Mouse (Mus musculus) central nervous system, embryonic 14 days (tissue): ENCODE measurements around the gene Hoxd12. TPM values are rescaled to one million over a fixed set of nuclear protein-coding genes. Genes with fewer than 3 reads are reported as not detected.

Source experiments
- polyA plus RNA-seq: library from polyadenylated mRNA; depleted of rRNA; stranded (reverse); fragments of >200 nt; gene quantifications from 2 replicates; pipeline ENCODE4 v1.2.3, GENCODE M21; 2012; rRNA removed

Gene Hoxd12
- polyA plus RNA-seq: not detected in 2 replicates

GRCm38 (mm10) chr2:74674881-74675665 lies at the start of gene Hoxd12:
Gene Hoxd12 (plus strand): TSS chr2:74675013.

GRCm38 (mm10) chr2:74659507-74660005 lies 15.3 kb upstream of the Hoxd12 start, which contains the start of gene Evx2:
Gene Evx2 (minus strand): TSS chr2:74659557.

GRCm38 (mm10) chr2:74667842-74668357 lies 6.9 kb upstream of the Hoxd12 start, which contains the start of gene Hoxd13:
Gene Hoxd13 (plus strand): TSS chr2:74668310.

GRCm38 (mm10) chr2:74678891-74679595 lies 4.2 kb downstream of the Hoxd12 start, which contains the start of gene Hoxd11:
Gene Hoxd11 (plus strand): TSS chr2:74679557.

GRCm38 (mm10) chr2:74691022-74691951 lies 16.5 kb downstream of the Hoxd12 start, which contains the start of gene Hoxd10:
Gene Hoxd10 (plus strand): TSS chr2:74691924.

GRCm38 (mm10) chr2:74697567-74698121 lies 22.8 kb downstream of the Hoxd12 start, which contains the start of gene Hoxd9:
Gene Hoxd9 (plus strand): TSS chr2:74697727.

GRCm38 (mm10) chr2:74704393-74704998 lies 29.7 kb downstream of the Hoxd12 start, which contains the start of gene Hoxd8:
Gene Hoxd8 (plus strand): TSS chr2:74704615.

GRCm38 (mm10) chr2:74711721-74712621 lies 37.2 kb downstream of the Hoxd12 start, which contains the start of the genes Hoxd3 and Hoxd4:
Gene Hoxd3 (plus strand): TSS chr2:74711927.
Gene Hoxd4 (plus strand): TSS chr2:74711929.

GRCm38 (mm10) chr2:74726551-74726950 lies 51.7 kb downstream of the Hoxd12 start, which contains the start of gene Gm28230:
Gene Gm28230 (plus strand): TSS chr2:74726728.

Other genes starting within 250 kb of the Hoxd12 start
- gene Lnpk, start 95.6 kb upstream of the Hoxd12 start, polyA plus RNA-seq: 28.4 and 28.5 TPM in 2 replicates
- gene Evx2, start 15.5 kb upstream of the Hoxd12 start, polyA plus RNA-seq: 1.7 and 3.1 TPM in 2 replicates
- 0.05 and 0.16 TPM in 2 replicates for gene Hoxd13, start 6.7 kb upstream of the Hoxd12 start, polyA plus RNA-seq
- not detected in 2 replicates for gene Hoxd11, start 4.5 kb downstream of the Hoxd12 start, polyA plus RNA-seq
- not detected in 2 replicates for gene Hoxd10, start 16.9 kb downstream of the Hoxd12 start, polyA plus RNA-seq
- 0.14 and 0.51 TPM in 2 replicates for gene Hoxd9, start 22.7 kb downstream of the Hoxd12 start, polyA plus RNA-seq
- gene Hoxd8, start 29.6 kb downstream of the Hoxd12 start, polyA plus RNA-seq: 1.2 and 1.9 TPM in 2 replicates
- 20.4 and 36.2 TPM in 2 replicates for gene Hoxd3, start 36.9 kb downstream of the Hoxd12 start, polyA plus RNA-seq
- 5.3 and 6.0 TPM in 2 replicates for gene Hoxd4, start 36.9 kb downstream of the Hoxd12 start, polyA plus RNA-seq
- gene Gm28230, start 51.7 kb downstream of the Hoxd12 start, polyA plus RNA-seq: 1.6 and 3.1 TPM in 2 replicates
- 0.45 and 2.4 TPM in 2 replicates for gene Hoxd1, start 88.0 kb downstream of the Hoxd12 start, polyA plus RNA-seq
- 99.8 and 109 TPM in 2 replicates for gene Mtx2, start 150.8 kb downstream of the Hoxd12 start, polyA plus RNA-seq